Mouse (Mus musculus) olfactory bulb, adult 2 months (tissue): ENCODE measurements around the gene Ptgdr.

ENCODE experiments used
- CTCF ChIP-seq: fragments of 200-500 bp; IDR thresholded peaks from 2 replicates; pipeline ENCODE4 v1.5.1; 2012; ENCODE audit warnings: low read depth, mild to moderate bottlenecking, low read length, moderate library complexity; ENCODE audit not compliant: insufficient read depth
- POLR2A ChIP-seq: fragments of 200-500 bp; IDR thresholded peaks from 2 replicates; pipeline ENCODE4 v1.6.1; 2012; ENCODE audit warnings: mild to moderate bottlenecking, low read depth, low read length, moderate library complexity; ENCODE audit not compliant: insufficient read depth

- TF ChIP-seq POLR2A (no peak), CTCF (no peak)
Measured at GRCm38 (mm10) chr14:44858868-44859613, at the start of gene Ptgdr.
